Mouse (Mus musculus) thymus, adult 2 months (tissue): ENCODE measurements around the gene Atf7ip.

ENCODE experiments used
- CTCF ChIP-seq: fragments of 200-500 bp; IDR thresholded peaks from 2 replicates; pipeline ENCODE4 v1.5.1; 2012; ENCODE audit warnings: mild to moderate bottlenecking, control low read depth, low read length, moderate library complexity, borderline replicate concordance; ENCODE audit not compliant: control insufficient read depth, poor library complexity, insufficient read depth; ENCODE audit errors: extremely low read depth
- POLR2A ChIP-seq: fragments of 200-500 bp; IDR thresholded peaks from 2 replicates; pipeline ENCODE4 v1.6.1; 2012; ENCODE audit warnings: mild to moderate bottlenecking, low read length, control low read depth, moderate library complexity; ENCODE audit not compliant: control insufficient read depth, poor library complexity, insufficient read depth; ENCODE audit errors: extremely low read depth

- no peak for TF ChIP-seq CTCF
- no peak for TF ChIP-seq POLR2A
Measured at GRCm38 (mm10) chr6:136467837-136468236, 38.1 kb upstream of the Atf7ip start.
